Mouse (Mus musculus): ENCODE data around the gene Dnajc27.

Dnajc27 gene

GRCm38 (mm10) chr12:4082132-4083001 is at the start of gene Dnajc27:
Gene Dnajc27 (plus strand): TSS chr12:4082583.
- DNase-seq = peak; percentile 96

- DNase-seq = no peak
These were observed 46.2 kb upstream of the Dnajc27 start for GRCm38 (mm10) chr12:4036157-4036556.

- DNase-seq = no peak
These were observed 44.9 kb upstream of the Dnajc27 start for GRCm38 (mm10) chr12:4037511-4037910.

GRCm38 (mm10) chr12:4038061-4039041 is 44.0 kb upstream of the Dnajc27 start, which contains the start of gene Efr3b:
Gene Efr3b (minus strand): TSS chr12:4038915.
- peak; percentile 85 for DNase-seq

GRCm38 (mm10) chr12:4039046-4039445 is 43.3 kb upstream of the Dnajc27 start:
- no peak for DNase-seq

- no peak for DNase-seq
These were observed 40.0 kb upstream of the Dnajc27 start for GRCm38 (mm10) chr12:4042411-4042810.

GRCm38 (mm10) chr12:4045992-4046391 is 36.4 kb upstream of the Dnajc27 start:
- no peak for DNase-seq

- no peak for DNase-seq
These were observed 34.4 kb upstream of the Dnajc27 start for GRCm38 (mm10) chr12:4048031-4048430.

- DNase-seq = no peak
These were observed 31.4 kb upstream of the Dnajc27 start for GRCm38 (mm10) chr12:4050861-4051425.

GRCm38 (mm10) chr12:4053643-4054042 is 28.7 kb upstream of the Dnajc27 start:
- no peak for DNase-seq

GRCm38 (mm10) chr12:4054845-4055244 is 27.5 kb upstream of the Dnajc27 start:
- no peak for DNase-seq

GRCm38 (mm10) chr12:4058321-4058720 is 24.1 kb upstream of the Dnajc27 start:
- DNase-seq = peak; percentile 16

GRCm38 (mm10) chr12:4059683-4060082 is 22.7 kb upstream of the Dnajc27 start:
- DNase-seq = no peak

- DNase-seq = no peak
These were observed 16.9 kb upstream of the Dnajc27 start for GRCm38 (mm10) chr12:4065498-4065897.

- no peak for DNase-seq
These were observed 16.4 kb upstream of the Dnajc27 start for GRCm38 (mm10) chr12:4065944-4066343.

GRCm38 (mm10) chr12:4066681-4067459 is 15.5 kb upstream of the Dnajc27 start:
- DNase-seq = no peak

- no peak for DNase-seq
These were observed 13.8 kb upstream of the Dnajc27 start for GRCm38 (mm10) chr12:4068551-4068950.

GRCm38 (mm10) chr12:4071671-4072070 is 10.7 kb upstream of the Dnajc27 start:
- DNase-seq = no peak

GRCm38 (mm10) chr12:4075407-4075806 is 7.0 kb upstream of the Dnajc27 start:
- no peak for DNase-seq

- no peak for DNase-seq
These were observed 6.0 kb upstream of the Dnajc27 start for GRCm38 (mm10) chr12:4076383-4076782.

GRCm38 (mm10) chr12:4078069-4078468 is 4.3 kb upstream of the Dnajc27 start:
- DNase-seq = no peak

- peak; percentile 83 for DNase-seq
These were observed 2.1 kb upstream of the Dnajc27 start for GRCm38 (mm10) chr12:4080311-4080710.
